13 mouse cellular contexts compared by ENCODE assay signal in the genomic region with DNA sequence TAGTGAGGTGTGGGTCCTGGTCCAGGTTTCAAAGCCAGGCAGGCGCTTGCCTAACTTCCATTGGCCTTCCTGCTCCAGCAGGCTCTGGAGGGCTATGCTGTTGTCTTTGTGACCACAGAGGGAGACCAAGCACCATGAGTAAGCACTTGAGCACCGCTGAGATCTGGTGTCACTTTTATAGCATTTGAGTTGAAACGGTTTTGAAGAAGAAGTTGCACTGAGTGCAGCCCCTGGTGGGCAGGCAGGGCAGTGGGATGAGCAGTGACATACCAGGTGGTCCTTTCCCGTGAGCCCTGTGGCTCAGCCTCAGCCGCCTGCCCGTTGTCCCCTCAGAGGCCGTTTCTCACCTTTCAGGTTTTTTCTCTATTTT. TPM values are rescaled to one million over a fixed set of nuclear protein-coding genes. Genes with fewer than 3 reads are reported as not detected.
DNase-seq lines count a peak whose midpoint lies in the region; ATAC-seq and TF ChIP-seq lines count a peak whose summit lies in the region.
"Had no signal": no experiment of that assay in that cellular context is flagged by ENCODE, and none has a peak within 500 bp of the region (broad histone marks: within the 10 kb centered on the region; RNA-seq: fewer than 3 reads in every experiment).

No protein-coding gene starts in this region.

- no peak overlapping the region for H3K4me3 ChIP-seq in lung, embryonic 14.5 days (ENCODE audit: low read depth, low read length)
- no peak overlapping the region for H3K4me3 ChIP-seq in forebrain, embryonic 13.5 days
- no peak overlapping the region for H3K4me3 ChIP-seq in midbrain, embryonic 14.5 days (replicated peaks; ENCODE audit: low read depth, low read length)
- H3K4me3 ChIP-seq: erythroblast, embryonic 14.5 days had no signal

- no peaks in the 10 kb centered on the region for H3K36me3 ChIP-seq in lung, embryonic 14.5 days (ENCODE audit: insufficient read depth)
- peaks cover 20% of the 10 kb centered on the region for H3K36me3 ChIP-seq in forebrain, embryonic 13.5 days (ENCODE audit: poor library complexity, severe bottlenecking)
- H3K36me3 ChIP-seq in midbrain, embryonic 14.5 days (ENCODE audit: control insufficient read depth, insufficient read depth, low read length) = peaks cover 13% of the 10 kb centered on the region; the same call in 1 of the 2 replicates

- no peaks in the 10 kb centered on the region for H3K27me3 ChIP-seq in lung, embryonic 14.5 days (ENCODE audit: insufficient read depth, low read length)
- no peaks in the 10 kb centered on the region for H3K27me3 ChIP-seq in forebrain, embryonic 13.5 days
- no peaks in the 10 kb centered on the region for H3K27me3 ChIP-seq in midbrain, embryonic 14.5 days (ENCODE audit: control insufficient read depth, insufficient read depth, low read length)

- no peaks in the 10 kb centered on the region for H3K4me1 ChIP-seq in lung, embryonic 14.5 days (ENCODE audit: insufficient read depth)
- H3K4me1 ChIP-seq in forebrain, embryonic 13.5 days = no peaks in the 10 kb centered on the region
- no peaks in the 10 kb centered on the region for H3K4me1 ChIP-seq in midbrain, embryonic 14.5 days (ENCODE audit: control insufficient read depth, insufficient read depth, low read length)

- no peak for DNase-seq in lung, embryonic 14.5 days
- DNase-seq in lung, postnatal 36 days = no peak
- no peak for DNase-seq in midbrain, embryonic 14.5 days
- DNase-seq in kidney, adult 11 months = no peak
- no peak for DNase-seq in left cerebral cortex, adult 9 months (ENCODE audit: low spot score in 2 of 2)
- DNase-seq: adrenal gland, adult 8-10 months; cerebellum, adult 9-11 months; gastrocnemius, postnatal 10 days; kidney, postnatal 14 days had no signal

- ATAC-seq in lung, embryonic 14.5 days (ENCODE audit: insufficient read depth) = no peak
- peak; percentile 88 for ATAC-seq in granulocyte monocyte progenitor cell, adult 5-6 weeks (replicated peaks; ENCODE audit: poor library complexity, severe bottlenecking)
- peak; percentile 76 for ATAC-seq in megakaryocyte progenitor cell, adult 5-6 weeks (replicated peaks; ENCODE audit: poor library complexity)
- ATAC-seq in forebrain, embryonic 13.5 days = no peak
- ATAC-seq in midbrain, embryonic 14.5 days (ENCODE audit: low FRiP score, low TSS enrichment) = no peak

- no peak overlapping the region for H3K4me2 ChIP-seq in lung, embryonic 14.5 days
- H3K4me2 ChIP-seq in forebrain, embryonic 13.5 days = no peak overlapping the region
- no peak overlapping the region for H3K4me2 ChIP-seq in midbrain, embryonic 14.5 days (ENCODE audit: low read length)

- H3K27ac ChIP-seq in lung, embryonic 14.5 days (ENCODE audit: low read depth) = no peak overlapping the region
- H3K27ac ChIP-seq in forebrain, embryonic 13.5 days = no peak overlapping the region
- no peak overlapping the region for H3K27ac ChIP-seq in midbrain, embryonic 14.5 days (replicated peaks; ENCODE audit: low read depth, low read length)

- TF ChIP-seq CTCF in lung, embryonic 14.5 days (IDR thresholded peaks at IDR 0.05; ENCODE audit: low read depth) = peak; percentile 31; the same call in 1 of the 2 replicates

- WGBS in lung, embryonic 14.5 days = 62% methylated on average over 7 of the region's 7 CpGs
- 81% methylated on average over 7 of the region's 7 CpGs for WGBS in forebrain, embryonic 13.5 days
- 84% methylated on average over 7 of the region's 7 CpGs for WGBS in midbrain, embryonic 14.5 days

- H3K9me3 ChIP-seq in lung, embryonic 14.5 days (ENCODE audit: low read depth, low read length) = no peaks in the 10 kb centered on the region
- no peaks in the 10 kb centered on the region for H3K9me3 ChIP-seq in forebrain, embryonic 13.5 days (replicated peaks)
- H3K9me3 ChIP-seq in midbrain, embryonic 14.5 days (ENCODE audit: control insufficient read depth, low read length) = no peaks in the 10 kb centered on the region

- no peak overlapping the region for H3K9ac ChIP-seq in lung, embryonic 14.5 days
- no peak overlapping the region for H3K9ac ChIP-seq in forebrain, embryonic 13.5 days
- no peak overlapping the region for H3K9ac ChIP-seq in midbrain, embryonic 14.5 days (replicated peaks; ENCODE audit: low read length)

RNA-seq across cellular contexts. Expression of a gene that starts 41.1 kb away (rescaled TPM):
- polyA plus RNA-seq in lung, embryonic 14.5 days (2014; fragmentation: Nextera tagmentation; extraction: Ambion mirVana) = 0.09 and 0.34 TPM in 2 replicates
- 0.52 TPM in 1 of 2 replicates, not detected in the other for total RNA-seq in granulocyte monocyte progenitor cell, adult 5-6 weeks (2014; fragmentation: Nextera tagmentation)
- total RNA-seq in granulocyte monocyte progenitor cell, adult 5-6 weeks (2017) = 0.04 and 0.21 TPM in 2 replicates
- not detected in 2 replicates for total RNA-seq in megakaryocyte progenitor cell, adult 5-6 weeks (2015)
- 0.14 TPM in 1 of 2 replicates, not detected in the other for total RNA-seq in megakaryocyte progenitor cell, adult 5-6 weeks (2017)
- 0.19 and 0.44 TPM in 2 replicates for polyA plus RNA-seq in forebrain, embryonic 13.5 days (2015; fragmentation: Nextera tagmentation; extraction: Ambion mirVana)
- 0.12 and 0.38 TPM in 2 replicates for polyA plus RNA-seq in midbrain, embryonic 14.5 days (2014; fragmentation: Nextera tagmentation; extraction: Ambion mirVana)
- total RNA-seq: gastrocnemius, postnatal 10 days had no signal
- polyA plus RNA-seq: erythroblast, embryonic 14.5 days had no signal

Comparison
In these comparisons a context has a peak if more than half of its experiments do, and no peak if none do; other contexts are left out.
1. ATAC-seq: peak in granulocyte monocyte progenitor cell, adult 5-6 weeks (single experiment) and megakaryocyte progenitor cell, adult 5-6 weeks (single experiment); none in lung, embryonic 14.5 days (single experiment), forebrain, embryonic 13.5 days (single experiment) and midbrain, embryonic 14.5 days (single experiment).